Mouse (Mus musculus) limb, embryonic 15.5 days (tissue): Measurements from ENCODE around the gene Cct6b. TPM values are rescaled to one million over a fixed set of nuclear protein-coding genes. Genes with fewer than 3 reads are reported as not detected.
"Not testable (repeated sequence)": the region's sequence is repeated elsewhere in the genome, so short reads cannot be mapped to it uniquely, and the experiment has no call there.

Source experiments
- ATAC-seq: fragments of 200-750 bp; cut with Nextera tagmentation; 2 replicates; pipeline ENCODE4 v1.8.0; 2017; ENCODE audit warnings: low read depth, moderate TSS enrichment; ENCODE audit not compliant: insufficient number of reproducible peaks, low FRiP score, low TSS enrichment
- H3K27ac ChIP-seq: fragments of 300-500 bp; sonication (generic); 2 replicates; pipeline ENCODE4 v1.5.1; 2015; ENCODE audit warnings: moderate library complexity, mild to moderate bottlenecking, inconsistent platforms
- H3K27me3 ChIP-seq: fragments of 300-500 bp; sonication (generic); 2 replicates; pipeline ENCODE4 v1.6.1; 2015; ENCODE audit warnings: inconsistent platforms
- H3K36me3 ChIP-seq: fragments of 300-500 bp; sonication (generic); 2 replicates; pipeline ENCODE4 v1.6.1; 2015; ENCODE audit warnings: inconsistent platforms
- H3K4me1 ChIP-seq: fragments of 300-500 bp; sonication (generic); 2 replicates; pipeline ENCODE4 v1.6.1; 2015; ENCODE audit warnings: inconsistent platforms
- H3K4me2 ChIP-seq: fragments of 300-500 bp; sonication (generic); 2 replicates; pipeline ENCODE4 v1.6.1; 2015; ENCODE audit warnings: mild to moderate bottlenecking, inconsistent platforms
- H3K4me3 ChIP-seq: fragments of 300-500 bp; sonication (generic); 2 replicates; pipeline ENCODE4 v1.5.1; 2015; ENCODE audit warnings: mild to moderate bottlenecking, inconsistent platforms
- H3K9ac ChIP-seq: fragments of 300-500 bp; sonication (generic); 2 replicates; pipeline ENCODE4 v1.6.1; 2015; ENCODE audit warnings: inconsistent platforms
- H3K9me3 ChIP-seq: fragments of 300-500 bp; sonication (generic); 2 replicates; pipeline ENCODE4 v1.6.1; 2016; ENCODE audit warnings: inconsistent platforms
- WGBS: fragments of 180-500 bp; shearing (Covaris S2); methylation state at CpG from one replicate; pipeline ENCODE4 v1.1.7; 2015; 5-methylcytosine and 5-hydroxymethylcytosine counted together
- polyA plus RNA-seq: library from polyadenylated mRNA; unstranded; fragments of >200 nt; fragmentation: Nextera tagmentation; extraction: Ambion mirVana; gene quantifications from 2 replicates; pipeline ENCODE4 v1.2.1, GENCODE M21; 2015

Gene Cct6b
- polyA plus RNA-seq, 1 experiment from 2014 or later: 0.18 TPM

DNA sequence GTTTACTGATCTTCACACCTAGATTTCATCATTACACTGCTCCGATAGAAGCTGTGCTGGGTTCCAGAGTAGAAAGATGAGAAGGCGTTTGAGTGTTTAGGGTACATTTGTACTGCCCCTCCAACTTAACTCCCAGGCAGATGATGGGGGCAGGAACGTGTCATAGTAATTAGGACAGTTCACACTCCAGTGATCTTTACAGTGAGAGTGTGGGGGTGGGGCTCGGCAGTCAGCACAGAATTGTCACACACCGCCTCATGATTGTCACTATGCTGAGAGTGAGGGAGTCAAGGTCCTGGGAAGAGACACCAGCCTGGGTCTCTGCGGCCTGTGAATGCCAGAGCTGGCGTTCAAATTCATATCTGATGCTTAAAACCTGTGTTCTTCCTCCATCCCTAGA, 68.2 kb downstream of the Cct6b start:
- 56% methylated on average over 7 of the region's 7 CpGs for WGBS
- H3K27me3 ChIP-seq: no peaks in the 10 kb centered on the region
- no peaks in the 10 kb centered on the region for H3K36me3 ChIP-seq
- no peak for ATAC-seq
- H3K9ac ChIP-seq: no peak overlapping the region
- no peaks in the 10 kb centered on the region for H3K9me3 ChIP-seq
- H3K4me1 ChIP-seq: no peaks in the 10 kb centered on the region; the same call in 1 of the 2 replicates
- no peak overlapping the region for H3K27ac ChIP-seq
- H3K4me3 ChIP-seq: no peak overlapping the region
- no peak overlapping the region for H3K4me2 ChIP-seq

DNA sequence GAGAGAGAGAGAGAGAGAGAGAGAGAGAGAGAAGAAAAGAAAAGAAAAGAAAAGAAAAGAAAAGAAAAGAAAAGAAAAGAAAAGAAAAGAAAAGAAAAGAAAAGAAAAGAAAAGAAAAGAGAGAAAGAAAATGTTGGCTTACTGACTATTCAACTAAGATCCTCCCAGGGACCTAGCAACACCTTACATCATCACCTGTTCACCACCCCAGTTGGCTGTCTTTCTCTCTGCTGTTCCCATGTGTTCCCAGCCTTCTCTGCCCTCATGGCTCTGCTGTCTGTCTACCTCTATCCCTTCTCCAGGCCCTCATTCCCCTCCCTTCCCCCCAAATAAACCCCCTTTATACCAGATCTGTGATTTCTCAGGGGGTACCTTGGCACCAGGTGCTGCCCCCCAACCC, 69.2 kb downstream of the Cct6b start:
- H3K4me1 ChIP-seq, H3K9ac ChIP-seq, ATAC-seq, H3K4me3 ChIP-seq, H3K27me3 ChIP-seq, H3K27ac ChIP-seq, H3K36me3 ChIP-seq, H3K9me3 ChIP-seq, H3K4me2 ChIP-seq: not testable (repeated sequence)

DNA sequence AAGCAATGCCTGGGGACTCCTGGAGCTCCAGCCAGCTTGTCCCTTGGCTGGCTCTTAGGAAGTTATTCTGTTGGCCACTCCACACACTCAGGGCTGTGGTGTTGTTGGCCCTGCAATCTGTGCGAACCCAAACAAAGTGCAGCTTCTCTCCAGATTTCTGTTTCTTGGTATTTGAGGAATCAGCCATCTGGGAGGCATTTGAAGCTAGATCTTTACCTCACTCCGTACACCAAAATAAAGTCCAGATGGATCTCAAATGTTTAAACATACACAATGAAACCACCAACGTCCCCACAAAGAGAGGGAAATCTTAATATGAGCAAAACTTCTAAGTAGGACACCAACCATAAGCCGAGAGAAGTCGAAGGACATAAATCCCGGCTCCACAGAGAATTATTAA, 71.5 kb downstream of the Cct6b start:
- H3K27me3 ChIP-seq: no peaks in the 10 kb centered on the region
- no peaks in the 10 kb centered on the region; the same call in 1 of the 2 replicates for H3K4me1 ChIP-seq
- no peak for ATAC-seq
- peak overlapping the region; percentile 62; the same call in 1 of the 2 replicates for H3K27ac ChIP-seq
- no peaks in the 10 kb centered on the region for H3K36me3 ChIP-seq
- H3K9ac ChIP-seq: no peak overlapping the region
- no peak overlapping the region for H3K4me3 ChIP-seq
- H3K9me3 ChIP-seq: no peaks in the 10 kb centered on the region
- WGBS: 47% methylated on average over 6 of the region's 6 CpGs
- no peak overlapping the region for H3K4me2 ChIP-seq

DNA sequence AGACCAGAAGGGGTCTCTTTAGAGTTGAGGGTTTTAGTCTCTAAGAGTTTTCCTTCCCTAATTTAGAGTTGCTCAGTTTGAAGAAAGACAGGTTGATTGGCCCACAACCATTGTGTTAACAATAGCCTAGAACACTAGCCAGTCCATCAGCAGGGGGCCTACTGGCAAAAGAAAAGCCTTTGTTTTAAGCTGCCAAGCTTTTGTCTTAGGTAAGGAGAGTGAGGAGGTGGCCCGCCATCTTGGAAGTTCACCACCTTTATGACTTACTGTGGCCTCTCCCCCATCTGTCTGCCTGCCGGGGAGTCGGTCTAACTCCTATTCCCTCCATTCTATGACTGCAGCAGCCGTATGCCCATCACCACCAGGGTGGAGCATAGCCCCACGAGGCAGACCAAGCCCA, 73.6 kb downstream of the Cct6b start:
- Histone ChIP-seq H3K27me3 (no peaks in the 10 kb centered on the region), H3K9ac (no peak overlapping the region), H3K9me3 (no peaks in the 10 kb centered on the region), H3K4me2 (no peak overlapping the region), H3K36me3 (no peaks in the 10 kb centered on the region), H3K27ac (no peak overlapping the region), H3K4me1 (no peaks in the 10 kb centered on the region; the same call in 1 of the 2 replicates), H3K4me3 (no peak overlapping the region)
- 72% methylated on average over 5 of the region's 5 CpGs for WGBS
- ATAC-seq: no peak

DNA sequence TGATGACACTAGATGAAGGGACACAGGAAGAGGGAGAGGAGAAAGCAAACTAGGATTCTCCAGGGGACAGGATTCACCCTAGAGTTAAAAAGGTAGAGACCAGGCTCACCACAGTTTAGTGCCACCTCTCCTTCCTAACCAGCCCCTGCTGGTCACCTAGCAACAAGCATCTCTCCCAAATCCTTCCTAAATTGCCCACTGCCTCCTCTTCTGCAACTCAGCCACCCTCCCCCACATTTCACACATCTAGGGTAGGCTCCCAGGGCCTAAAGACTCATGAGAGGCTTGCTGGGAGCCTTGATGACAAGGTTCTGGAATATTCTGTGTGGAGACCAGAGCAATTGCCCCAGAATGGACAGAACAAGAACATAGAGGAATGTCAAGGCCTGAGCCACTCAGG, 76.5 kb downstream of the Cct6b start:
- Histone ChIP-seq H3K27me3 (0 out of 2 replicates have a peak, but pooled peaks cover 3% of the 10 kb centered on the region), H3K9me3 (no peaks in the 10 kb centered on the region), H3K4me1 (peaks cover 7% of the 10 kb centered on the region; the same call in 1 of the 2 replicates), H3K4me3 (no peak overlapping the region), H3K9ac (no peak overlapping the region), H3K36me3 (no peaks in the 10 kb centered on the region), H3K4me2 (no peak overlapping the region), H3K27ac (no peak overlapping the region)
- no peak for ATAC-seq

DNA sequence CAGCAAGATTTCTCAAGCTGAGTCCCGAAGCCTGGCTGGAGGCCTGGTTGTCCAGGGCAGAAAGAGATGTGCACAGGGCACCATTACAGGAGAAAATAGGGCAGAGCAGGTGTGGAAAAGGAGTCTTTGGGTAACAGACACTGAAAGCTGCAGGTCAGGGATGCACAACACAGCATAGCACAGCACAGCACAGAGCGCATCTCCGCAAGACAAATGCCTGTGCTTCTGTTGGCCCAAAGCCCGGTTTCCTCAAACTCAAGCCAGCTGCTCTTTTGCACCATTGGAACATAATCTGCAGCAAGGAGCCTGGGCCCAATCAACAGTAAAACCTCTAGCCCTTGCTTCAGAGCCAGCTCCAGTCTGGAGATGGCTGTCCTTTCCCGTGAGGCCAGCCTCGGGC, 79.4 kb downstream of the Cct6b start:
- Histone ChIP-seq H3K4me1 (peaks cover 7% of the 10 kb centered on the region; the same call in 1 of the 2 replicates), H3K9me3 (no peaks in the 10 kb centered on the region), H3K4me2 (no peak overlapping the region), H3K4me3 (no peak overlapping the region), H3K27ac (no peak overlapping the region), H3K27me3 (0 out of 2 replicates have a peak, but pooled peaks cover 3% of the 10 kb centered on the region), H3K9ac (no peak overlapping the region), H3K36me3 (no peaks in the 10 kb centered on the region)
- ATAC-seq: no peak
- 52% methylated on average over 6 of the region's 6 CpGs for WGBS

DNA sequence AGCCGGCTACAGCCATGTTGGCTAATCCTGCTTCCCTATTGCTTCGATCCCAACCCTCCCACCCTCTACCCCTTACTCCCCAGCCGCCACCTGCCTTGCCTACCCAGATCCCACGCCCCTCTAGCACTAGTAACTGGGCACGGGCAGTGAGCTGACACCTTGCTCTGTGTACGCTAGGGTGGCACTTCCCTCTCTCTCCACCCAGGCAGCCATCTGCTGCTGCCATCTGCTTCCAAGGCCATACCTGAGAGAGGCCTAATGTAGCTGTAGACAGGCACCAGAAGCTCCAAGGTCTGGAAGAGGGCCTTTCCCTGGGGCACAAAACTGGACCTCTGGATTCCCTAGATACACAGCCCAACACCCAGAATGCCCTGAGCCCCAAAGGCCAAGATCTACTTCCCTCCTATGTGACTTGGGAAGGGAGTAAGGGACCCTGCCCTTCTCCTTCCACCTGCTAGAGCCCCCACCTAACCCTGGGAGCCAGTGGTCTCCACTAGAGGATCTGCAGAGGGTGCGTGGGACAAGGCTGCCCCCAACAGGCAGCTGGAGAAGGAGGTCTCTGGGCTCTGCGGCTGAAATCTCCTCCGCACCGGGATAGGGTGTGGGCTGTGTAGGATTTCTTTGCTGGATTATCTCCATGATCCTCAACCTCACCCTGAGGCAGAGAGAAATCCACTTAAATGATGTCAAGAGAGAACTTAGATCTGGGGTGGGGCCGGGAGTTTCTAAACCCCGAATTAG, 80.2 kb downstream of the Cct6b start:
- H3K27ac ChIP-seq: no peak overlapping the region

DNA sequence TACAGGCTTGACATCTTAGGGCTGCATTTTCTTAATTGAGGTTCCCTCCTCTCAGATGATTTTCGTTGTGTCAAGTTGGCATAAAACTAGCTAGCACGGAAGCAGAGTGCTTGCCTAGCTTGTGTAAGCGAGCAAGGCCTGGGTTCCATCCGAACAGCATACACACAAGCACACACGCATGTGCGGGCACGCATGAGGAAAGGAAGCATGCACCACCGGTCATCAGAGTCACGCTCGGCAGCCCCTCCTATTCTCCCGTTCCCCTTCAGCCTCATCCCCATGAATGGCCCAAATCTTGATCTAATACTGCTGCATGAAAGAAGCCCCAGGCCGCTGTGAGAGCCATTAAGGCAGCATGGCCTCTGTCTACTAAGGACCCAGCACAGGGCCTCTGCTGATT, 85.6 kb downstream of the Cct6b start:
- Histone ChIP-seq H3K9me3 (no peaks in the 10 kb centered on the region), H3K9ac (no peak overlapping the region), H3K4me1 (no peaks in the 10 kb centered on the region), H3K4me3 (no peak overlapping the region), H3K27me3 (0 out of 2 replicates have a peak, but pooled peaks cover 3% of the 10 kb centered on the region), H3K4me2 (no peak overlapping the region), H3K27ac (no peak overlapping the region), H3K36me3 (no peaks in the 10 kb centered on the region)
- no peak for ATAC-seq
- 76% methylated on average over 12 of the region's 12 CpGs for WGBS

More for the DNA sequence above, 80.2 kb downstream of the Cct6b start:
- H3K9me3 ChIP-seq: no peaks in the 10 kb centered on the region
- H3K4me1 ChIP-seq: peaks cover 7% of the 10 kb centered on the region; the same call in 1 of the 2 replicates
- no peaks in the 10 kb centered on the region for H3K36me3 ChIP-seq
- 0 out of 2 replicates have a peak, but pooled peaks cover 3% of the 10 kb centered on the region for H3K27me3 ChIP-seq
- H3K4me2 ChIP-seq: no peak overlapping the region
- 49% methylated on average over 12 of the region's 12 CpGs for WGBS
- no peak overlapping the region for H3K4me3 ChIP-seq
- no peak overlapping the region for H3K9ac ChIP-seq
- ATAC-seq: no peak

Other genes with a start within 250 kb of the Cct6b start
- gene Zfp830, start within 50 bp of the Cct6b start, polyA plus RNA-seq: 40.5 and 41.4 TPM in 2 replicates
- 26.4 and 30.6 TPM in 2 replicates for gene Lig3, start 16.8 kb upstream of the Cct6b start, polyA plus RNA-seq
- gene Rffl, start 106.9 kb upstream of the Cct6b start, polyA plus RNA-seq: 11.4 and 12.5 TPM in 2 replicates
- 12.7 and 15.4 TPM in 2 replicates for gene Rad51d, start 126.3 kb upstream of the Cct6b start, polyA plus RNA-seq
- 0.12 and 0.37 TPM in 2 replicates for gene Fndc8, start 127.8 kb upstream of the Cct6b start, polyA plus RNA-seq
- gene Nle1, start 144.1 kb upstream of the Cct6b start, polyA plus RNA-seq: 31.6 and 32.4 TPM in 2 replicates
- 15.6 and 35.8 TPM in 2 replicates for gene Unc45b, start 146.2 kb upstream of the Cct6b start, polyA plus RNA-seq
- gene Slfn5, start 187.0 kb upstream of the Cct6b start, polyA plus RNA-seq: 3.1 and 3.4 TPM in 2 replicates
- 15.0 and 18.5 TPM in 2 replicates for gene Slfn9, start 227.5 kb upstream of the Cct6b start, polyA plus RNA-seq